Mouse (Mus musculus) lung, postnatal 0 days (tissue): ENCODE measurements around the gene March10. TPM values are rescaled to one million over a fixed set of nuclear protein-coding genes. Genes with fewer than 3 reads are reported as not detected.

Experiments
- ATAC-seq: fragments of 200-750 bp; cut with Nextera tagmentation; 2 replicates; pipeline ENCODE4 v1.8.0; 2017; ENCODE audit warnings: moderate library complexity
- DNase-seq: peaks from one replicate; pipeline ENCODE4 v3.0.0-alpha.2; 2016; ENCODE audit warnings: low spot score
- H3K27ac ChIP-seq: fragments of 300-500 bp; sonication (generic); 2 replicates; pipeline ENCODE4 v1.5.1; 2014; ENCODE audit warnings: antibody characterized with exemption, mild to moderate bottlenecking, low read length, mixed read lengths
- H3K27me3 ChIP-seq: fragments of 300-500 bp; sonication (generic); replicated peaks from 2 replicates; pipeline ENCODE4 v1.6.1; 2014; ENCODE audit warnings: low read length, mixed read lengths; ENCODE audit not compliant: insufficient read depth
- H3K36me3 ChIP-seq: fragments of 300-500 bp; sonication (generic); 2 replicates; pipeline ENCODE4 v1.6.1; 2014; ENCODE audit warnings: low read length, mixed read lengths; ENCODE audit not compliant: insufficient read depth
- H3K4me1 ChIP-seq: fragments of 300-500 bp; sonication (generic); 2 replicates; pipeline ENCODE4 v1.6.1; 2014; ENCODE audit warnings: antibody characterized with exemption, low read depth, low read length, mixed read lengths; ENCODE audit not compliant: insufficient read depth
- H3K4me2 ChIP-seq: fragments of 300-500 bp; sonication (generic); replicated peaks from 2 replicates; pipeline ENCODE4 v1.6.1; 2014; ENCODE audit warnings: low read depth, mild to moderate bottlenecking, low read length, moderate library complexity, mixed read lengths
- H3K4me3 ChIP-seq: fragments of 300-500 bp; sonication (generic); 2 replicates; pipeline ENCODE4 v1.5.1; 2014; ENCODE audit warnings: low read depth, low read length
- H3K9ac ChIP-seq: fragments of 300-500 bp; sonication (generic); replicated peaks from 2 replicates; pipeline ENCODE4 v1.6.1; 2014; ENCODE audit warnings: low read depth, mild to moderate bottlenecking
- H3K9me3 ChIP-seq: fragments of 300-500 bp; sonication (generic); 2 replicates; pipeline ENCODE4 v1.6.1; 2016; ENCODE audit warnings: low read length, mixed read lengths
- CTCF ChIP-seq: IDR thresholded peaks from 2 replicates; pipeline ENCODE4 v1.5.1; 2016; ENCODE audit warnings: antibody characterized with exemption, mild to moderate bottlenecking
- EP300 ChIP-seq: IDR thresholded peaks from 2 replicates; pipeline ENCODE4 v1.6.1; 2016; ENCODE audit warnings: antibody characterized with exemption, mild to moderate bottlenecking, control low read depth
- WGBS: fragments of 180-500 bp; shearing (Covaris S2); extraction: QIAGEN DNeasy Blood & Tissue Kit; methylation state at CpG from one replicate; pipeline ENCODE4 v1.1.7; 2014; 5-methylcytosine and 5-hydroxymethylcytosine counted together
- polyA plus RNA-seq: library from polyadenylated mRNA; unstranded; fragments of >200 nt; fragmentation: Nextera tagmentation; extraction: Ambion mirVana; gene quantifications from 2 replicates; pipeline ENCODE4 v1.2.1, GENCODE M21; 2015

Gene March10
- polyA plus RNA-seq, 1 experiment from 2014 or later, result 0.27 TPM

DNA sequence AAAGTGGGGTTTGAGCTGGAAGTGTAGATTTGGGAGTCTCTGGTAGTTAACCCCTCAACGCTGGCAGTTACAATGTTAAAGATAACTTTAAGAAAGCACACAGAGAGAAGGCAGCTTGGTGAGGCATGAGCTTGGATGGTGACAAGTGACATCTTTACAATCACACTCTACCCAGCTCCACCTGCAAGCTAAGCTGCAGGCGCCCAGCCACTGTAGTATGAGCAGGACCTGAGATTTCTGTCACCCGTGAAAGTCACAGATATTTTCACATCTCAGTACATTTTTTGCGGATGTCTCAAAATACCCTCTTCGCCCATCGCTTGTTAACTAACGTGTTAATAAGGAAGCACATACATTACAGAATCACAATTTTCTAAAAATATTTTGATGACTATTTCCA lies 36.6 kb downstream of the March10 start:
- Histone ChIP-seq H3K4me1 (no peaks in the 10 kb centered on the region), H3K9ac (no peak overlapping the region), H3K27ac (no peak overlapping the region), H3K4me2 (no peak overlapping the region), H3K27me3 (no peaks in the 10 kb centered on the region), H3K9me3 (no peaks in the 10 kb centered on the region), H3K4me3 (no peak overlapping the region), H3K36me3 (no peaks in the 10 kb centered on the region)
- 79% methylated on average over 7 of the region's 7 CpGs for WGBS
- ATAC-seq, result no peak
- no peak for TF ChIP-seq CTCF
- TF ChIP-seq EP300, result no peak
- no peak for DNase-seq

DNA sequence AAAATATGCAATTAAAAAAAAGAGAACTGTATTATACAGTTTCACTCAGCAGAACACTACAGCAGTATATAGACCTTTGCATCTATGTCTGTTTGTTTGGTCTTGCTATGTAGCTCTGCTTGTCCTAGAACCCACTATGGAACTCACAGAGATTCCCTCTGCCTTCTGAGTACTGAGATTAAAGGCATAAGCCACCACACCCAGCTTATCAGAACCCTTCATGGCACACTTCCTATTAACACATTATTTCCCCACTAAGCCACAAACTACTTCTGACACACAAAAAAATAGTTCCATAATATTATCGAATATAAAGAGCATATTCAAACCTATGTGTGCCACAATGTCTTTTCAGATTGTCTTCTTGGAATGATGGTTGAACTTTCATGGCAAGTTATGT lies 42.5 kb downstream of the March10 start:
- H3K27ac ChIP-seq, result no peak overlapping the region
- no peak overlapping the region for H3K4me3 ChIP-seq
- no peaks in the 10 kb centered on the region for H3K36me3 ChIP-seq
- no peak for ATAC-seq
- no peaks in the 10 kb centered on the region for H3K4me1 ChIP-seq
- TF ChIP-seq EP300 (no peak), CTCF (no peak)
- no peak for DNase-seq
- no peaks in the 10 kb centered on the region for H3K27me3 ChIP-seq
- 86% methylated on average over 1 of the region's 1 CpGs for WGBS
- no peak overlapping the region for H3K9ac ChIP-seq
- no peak overlapping the region for H3K4me2 ChIP-seq
- no peaks in the 10 kb centered on the region for H3K9me3 ChIP-seq

DNA sequence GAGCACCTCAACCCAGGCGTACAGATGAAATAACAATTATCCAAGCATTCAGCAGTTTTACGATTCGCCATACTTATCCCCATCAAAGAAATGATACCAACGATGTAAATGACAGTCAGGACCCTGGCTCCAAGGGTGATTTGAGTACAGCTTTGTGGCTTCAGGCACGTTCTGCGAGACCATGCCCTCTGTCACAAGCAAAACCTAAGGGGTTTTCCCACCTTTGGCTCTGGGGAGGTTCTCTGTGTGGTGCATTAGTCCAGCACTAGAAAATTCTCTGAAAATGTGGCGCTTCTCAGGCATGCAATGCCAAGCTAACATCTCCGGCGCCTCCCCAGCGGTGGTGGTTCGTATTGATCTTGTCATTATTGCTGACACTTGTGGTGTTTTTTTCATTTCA lies 47.1 kb downstream of the March10 start:
- Histone ChIP-seq H3K27me3 (no peaks in the 10 kb centered on the region), H3K9me3 (no peaks in the 10 kb centered on the region), H3K36me3 (no peaks in the 10 kb centered on the region), H3K4me3 (no peak overlapping the region), H3K9ac (no peak overlapping the region), H3K4me2 (no peak overlapping the region), H3K27ac (no peak overlapping the region), H3K4me1 (no peaks in the 10 kb centered on the region)
- no peak for ATAC-seq
- TF ChIP-seq EP300, result no peak
- no peak for TF ChIP-seq CTCF
- DNase-seq, result no peak
- WGBS, result 93% methylated on average over 11 of the region's 11 CpGs

DNA sequence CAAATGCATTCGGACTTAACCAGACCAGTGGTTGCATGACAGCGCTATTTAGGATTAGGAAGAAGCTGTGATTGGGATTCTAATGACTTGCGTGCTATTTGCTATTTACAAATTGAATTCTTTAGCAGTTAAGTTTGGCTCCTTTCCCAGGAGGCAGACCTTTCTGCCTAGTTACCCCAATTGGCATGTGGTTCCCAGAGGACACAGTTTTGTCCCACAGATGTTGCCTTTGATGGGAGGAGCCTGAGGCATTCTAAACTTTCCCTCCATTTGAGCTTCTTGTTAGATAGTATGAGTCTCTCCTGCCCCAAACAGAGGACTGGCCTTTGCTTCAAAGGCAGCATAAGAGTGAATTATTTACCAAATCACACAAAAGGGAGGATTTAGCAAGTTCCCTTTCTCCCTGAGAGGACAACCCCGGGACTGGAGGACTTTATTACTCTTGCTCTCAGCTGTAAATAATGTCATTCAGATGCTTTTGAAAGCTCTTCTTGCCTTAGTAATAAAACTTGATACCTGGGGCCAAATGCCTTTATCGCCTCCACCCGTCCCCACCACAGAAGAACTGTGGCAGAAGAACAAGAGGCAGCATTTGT lies 48.6 kb downstream of the March10 start:
- Histone ChIP-seq H3K4me3 (no peak overlapping the region), H3K27ac (no peak overlapping the region), H3K27me3 (no peaks in the 10 kb centered on the region), H3K4me2 (no peak overlapping the region), H3K36me3 (no peaks in the 10 kb centered on the region), H3K4me1 (no peaks in the 10 kb centered on the region), H3K9me3 (no peaks in the 10 kb centered on the region), H3K9ac (no peak overlapping the region)
- 68% methylated on average over 6 of the region's 6 CpGs for WGBS
- no peak for ATAC-seq
- no peak for DNase-seq
- TF ChIP-seq EP300 (no peak), CTCF (no peak)

DNA sequence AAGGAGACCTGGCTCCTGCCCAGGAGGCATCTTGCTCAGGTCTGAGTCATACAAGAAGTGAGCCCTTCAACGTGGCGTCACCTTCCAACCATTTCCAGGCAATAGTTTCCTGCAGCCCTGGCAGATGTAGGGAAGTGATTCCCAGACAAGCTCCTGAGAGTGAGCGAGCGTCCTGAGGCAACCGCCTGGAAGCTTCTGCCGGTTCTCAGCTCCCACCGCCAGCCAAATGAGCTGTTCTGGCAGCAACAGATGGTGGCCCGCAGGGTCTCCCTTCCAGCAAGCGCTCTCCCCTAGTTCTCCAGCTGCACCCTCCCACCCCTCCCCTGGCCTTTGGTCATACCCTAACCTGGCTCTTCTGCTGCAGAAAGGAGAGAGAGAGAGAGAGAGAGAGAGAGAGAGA lies 54.2 kb downstream of the March10 start:
- peak; percentile 22 for DNase-seq
- 42% methylated on average over 9 of the region's 9 CpGs for WGBS
- Histone ChIP-seq H3K4me3 (no peak overlapping the region), H3K4me1 (no peaks in the 10 kb centered on the region), H3K9ac (no peak overlapping the region), H3K4me2 (no peak overlapping the region), H3K27me3 (no peaks in the 10 kb centered on the region), H3K9me3 (no peaks in the 10 kb centered on the region), H3K27ac (no peak overlapping the region), H3K36me3 (no peaks in the 10 kb centered on the region)
- no peak for ATAC-seq
- no peak for TF ChIP-seq CTCF
- no peak for TF ChIP-seq EP300

DNA sequence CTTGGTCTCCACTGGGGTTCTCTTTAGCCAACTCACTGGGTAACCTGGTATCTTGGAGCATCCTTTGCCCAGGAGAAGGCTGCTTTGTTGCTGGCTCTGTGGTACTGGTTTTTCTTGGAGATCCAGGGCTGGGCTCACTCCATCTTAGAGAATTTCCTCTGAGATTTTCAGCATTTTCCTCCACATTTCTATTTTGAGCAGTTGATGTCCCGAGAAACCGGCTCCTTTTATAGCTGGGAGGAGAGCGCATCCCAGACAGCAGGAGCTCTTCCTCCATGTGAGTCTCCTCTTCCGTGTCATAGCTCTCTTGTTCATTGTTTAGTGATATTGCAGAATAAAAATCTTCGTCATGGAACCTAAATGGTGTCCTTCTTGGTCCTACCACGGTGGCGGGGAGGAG lies 66.2 kb downstream of the March10 start:
- Histone ChIP-seq H3K4me2 (no peak overlapping the region), H3K36me3 (no peaks in the 10 kb centered on the region), H3K27ac (no peak overlapping the region), H3K4me3 (no peak overlapping the region), H3K4me1 (no peaks in the 10 kb centered on the region), H3K9me3 (no peaks in the 10 kb centered on the region), H3K27me3 (no peaks in the 10 kb centered on the region), H3K9ac (no peak overlapping the region)
- no peak for DNase-seq
- no peak for ATAC-seq
- TF ChIP-seq EP300 (no peak), CTCF (no peak)
- 83% methylated on average over 7 of the region's 7 CpGs for WGBS

DNA sequence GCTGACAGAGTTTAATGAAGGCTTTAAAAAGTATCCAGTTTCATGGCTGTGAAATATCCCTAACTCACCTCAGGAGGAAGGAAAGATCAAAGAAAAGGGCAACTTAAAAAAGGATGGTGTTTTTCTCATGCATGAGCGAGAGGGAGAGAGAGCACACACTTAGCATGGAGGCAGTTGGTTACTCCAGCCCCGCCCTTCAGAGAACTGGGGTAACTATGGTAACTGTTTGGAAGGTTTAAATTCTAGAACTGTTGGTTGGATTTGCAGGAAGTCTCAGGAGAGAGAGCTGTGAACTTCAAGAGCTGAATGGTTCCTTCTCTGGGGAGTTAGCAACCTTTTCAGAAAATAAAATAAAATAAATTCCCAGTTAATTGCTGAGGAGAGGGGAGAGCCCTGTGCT lies 67.9 kb downstream of the March10 start:
- ATAC-seq (no peak), DNase-seq (peak; percentile 36)
- Histone ChIP-seq H3K4me1 (no peaks in the 10 kb centered on the region), H3K9ac (no peak overlapping the region), H3K9me3 (no peaks in the 10 kb centered on the region), H3K27me3 (no peaks in the 10 kb centered on the region), H3K27ac (no peak overlapping the region), H3K4me2 (no peak overlapping the region), H3K36me3 (no peaks in the 10 kb centered on the region), H3K4me3 (no peak overlapping the region)
- TF ChIP-seq EP300 (no peak), CTCF (no peak)
- 34% methylated on average over 2 of the region's 2 CpGs for WGBS
